ENCODE assay signal across 24 mouse cellular contexts in the genomic region with DNA sequence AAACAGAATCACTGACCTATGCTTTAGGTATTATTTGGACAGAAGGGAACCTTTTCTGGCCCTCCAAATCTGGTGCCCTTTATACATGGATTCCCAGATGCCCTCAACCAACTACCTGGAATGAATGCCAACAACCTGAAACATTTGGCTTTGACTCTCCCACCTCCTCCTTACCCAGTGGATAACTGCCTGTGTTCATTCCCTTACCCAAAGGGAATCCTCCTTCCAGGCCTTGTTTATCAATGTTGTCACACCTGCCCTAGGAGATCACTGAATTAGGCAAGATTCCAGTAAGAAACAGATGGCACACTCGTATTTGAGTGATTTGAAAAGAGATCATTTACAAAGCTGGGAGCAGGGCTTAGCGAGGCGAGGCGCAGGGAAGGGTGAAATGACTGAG. TPM values are rescaled to one million over a fixed set of nuclear protein-coding genes. Genes with fewer than 3 reads are reported as not detected.
DNase-seq lines count a peak whose midpoint lies in the region; ATAC-seq and TF ChIP-seq lines count a peak whose summit lies in the region.
"Had no signal": no experiment of that assay in that cellular context is flagged by ENCODE, and none has a peak within 500 bp of the region (broad histone marks: within the 10 kb centered on the region; RNA-seq: fewer than 3 reads in every experiment).

No protein-coding gene starts in this region.

- 73% methylated on average over 4 of the region's 4 CpGs for WGBS in hindbrain, embryonic 16.5 days
- 85% methylated on average over 4 of the region's 4 CpGs for WGBS in hindbrain, embryonic 12.5 days

- no peaks in the 10 kb centered on the region for H3K27me3 ChIP-seq in hindbrain, embryonic 16.5 days (replicated peaks; ENCODE audit: control insufficient read depth, insufficient read depth, low read length)
- no peaks in the 10 kb centered on the region for H3K27me3 ChIP-seq in hindbrain, embryonic 12.5 days
- H3K27me3 ChIP-seq: heart, embryonic 15.5 days; limb, embryonic 13.5 days; liver, embryonic 13.5 days; lung, embryonic 15.5 days; stomach, embryonic 15.5 days had no signal

- no peak overlapping the region for H3K9ac ChIP-seq in hindbrain, embryonic 16.5 days (ENCODE audit: low read depth, low read length)
- no peak overlapping the region for H3K9ac ChIP-seq in hindbrain, embryonic 12.5 days
- H3K9ac ChIP-seq: heart, embryonic 15.5 days; limb, embryonic 13.5 days; liver, embryonic 13.5 days; lung, embryonic 15.5 days; stomach, embryonic 15.5 days had no signal

- no peaks in the 10 kb centered on the region for H3K9me3 ChIP-seq in hindbrain, embryonic 16.5 days (ENCODE audit: control insufficient read depth, low read length)
- H3K9me3 ChIP-seq in hindbrain, embryonic 12.5 days (replicated peaks), result no peaks in the 10 kb centered on the region
- H3K9me3 ChIP-seq: forebrain, embryonic 10.5 days; heart, embryonic 15.5 days; limb, embryonic 13.5 days; liver, embryonic 13.5 days; lung, embryonic 15.5 days; stomach, embryonic 15.5 days had no signal

- no peak for TF ChIP-seq POLR2A in brain, embryonic 14.5 days (IDR thresholded peaks at IDR 0.05; ENCODE audit: borderline replicate concordance, extremely low read depth, insufficient read depth, insufficient read length, poor library complexity, severe bottlenecking)

- TF ChIP-seq CTCF in brain, embryonic 14.5 days (IDR thresholded peaks at IDR 0.05; ENCODE audit: borderline replicate concordance, extremely low read depth, insufficient read depth, insufficient read length), result no peak

- DNase-seq in brain, embryonic 14.5 days (ENCODE audit: low read depth), result peak; percentile 73
- peak; percentile 85 for DNase-seq in cerebellum, adult 11-12 months
- DNase-seq in cerebellum, postnatal 14 days, result peak; percentile 55 to 84
- no peak for DNase-seq in thymus, postnatal 10 days (ENCODE audit: low spot score in 2 of 2)
- DNase-seq in spleen, postnatal 36 days (ENCODE audit: low spot score in 2 of 2), result no peak
- DNase-seq: adrenal gland, adult 2 months; gastrocnemius, postnatal 36 days; heart, postnatal 4 days; liver, embryonic 13.5 days; lung, postnatal 4 days; right cerebral cortex, postnatal 25 days; thymus, adult 18-20 months had no signal

- no peak overlapping the region for H3K4me2 ChIP-seq in hindbrain, embryonic 16.5 days (ENCODE audit: low read length)
- H3K4me2 ChIP-seq in hindbrain, embryonic 12.5 days (replicated peaks), result no peak overlapping the region
- H3K4me2 ChIP-seq: heart, embryonic 15.5 days; limb, embryonic 13.5 days; liver, embryonic 13.5 days; lung, embryonic 15.5 days; stomach, embryonic 15.5 days had no signal

- no peak overlapping the region for H3K27ac ChIP-seq in hindbrain, embryonic 16.5 days (ENCODE audit: low read depth, low read length)
- no peak overlapping the region for H3K27ac ChIP-seq in hindbrain, embryonic 12.5 days
- H3K27ac ChIP-seq: forebrain, embryonic 10.5 days; heart, embryonic 15.5 days; limb, embryonic 13.5 days; liver, embryonic 13.5 days; lung, embryonic 15.5 days; stomach, embryonic 15.5 days had no signal

- no peaks in the 10 kb centered on the region for H3K4me1 ChIP-seq in hindbrain, embryonic 16.5 days (ENCODE audit: control insufficient read depth, insufficient read depth, low read depth, low read length)
- H3K4me1 ChIP-seq in hindbrain, embryonic 12.5 days, result no peaks in the 10 kb centered on the region
- H3K4me1 ChIP-seq: forebrain, embryonic 10.5 days; heart, embryonic 15.5 days; limb, embryonic 13.5 days; liver, embryonic 13.5 days; lung, embryonic 15.5 days; stomach, embryonic 15.5 days had no signal

- no peak overlapping the region for H3K4me3 ChIP-seq in hindbrain, embryonic 16.5 days (ENCODE audit: low read length)
- H3K4me3 ChIP-seq in hindbrain, embryonic 12.5 days, result no peak overlapping the region
- H3K4me3 ChIP-seq: forebrain, embryonic 10.5 days; heart, embryonic 15.5 days; limb, embryonic 13.5 days; liver, embryonic 13.5 days; lung, embryonic 15.5 days; stomach, embryonic 15.5 days had no signal

- ATAC-seq in hindbrain, embryonic 16.5 days, result peak; percentile 76
- ATAC-seq in hindbrain, embryonic 12.5 days (ENCODE audit: low FRiP score), result no peak
- ATAC-seq: intestine, embryonic 16.5 days had no signal

- H3K36me3 ChIP-seq in hindbrain, embryonic 16.5 days (ENCODE audit: control insufficient read depth, insufficient read depth, low read length), result no peaks in the 10 kb centered on the region
- no peaks in the 10 kb centered on the region for H3K36me3 ChIP-seq in hindbrain, embryonic 12.5 days
- H3K36me3 ChIP-seq: forebrain, embryonic 10.5 days; heart, embryonic 15.5 days; limb, embryonic 13.5 days; liver, embryonic 13.5 days; lung, embryonic 15.5 days; stomach, embryonic 15.5 days had no signal

RNA-seq across cellular contexts. Expression of gene Gm16223, which starts 13.1 kb away (rescaled TPM):
- not detected in 2 replicates for polyA plus RNA-seq in hindbrain, embryonic 16.5 days (2015; fragmentation: Nextera tagmentation; extraction: Ambion mirVana)
- not detected in 2 replicates for polyA plus RNA-seq in hindbrain, embryonic 12.5 days (2016; fragmentation: Nextera tagmentation; extraction: Ambion mirVana)
- 0.03 and 0.08 TPM in 2 replicates for polyA plus RNA-seq in brain, embryonic 14.5 days (2012; rRNA removed)
- polyA plus RNA-seq: adrenal gland, adult 2 months; C2C12; forebrain, embryonic 10.5 days; heart, embryonic 15.5 days; intestine, embryonic 16.5 days; kidney, embryonic 14.5 days; limb, embryonic 13.5 days; liver, embryonic 13.5 days; lung, embryonic 15.5 days; spleen, adult 2 months; stomach, embryonic 15.5 days; urinary bladder, adult 2 months had no signal

Comparison
In these comparisons a context has a peak if more than half of its experiments do, and no peak if none do; other contexts are left out.
1. DNase-seq: peak in brain, embryonic 14.5 days (single experiment), cerebellum, adult 11-12 months (single experiment) and cerebellum, postnatal 14 days (2 of 2); none in thymus, postnatal 10 days (0 of 2) and spleen, postnatal 36 days (0 of 2).